Mouse (Mus musculus) urinary bladder, postnatal 14 days (tissue): ENCODE data around the gene 4930503B20Rik.
A peak's percentile ranks its signal among the peaks of the same experiment; 100 is the strongest.

Experiments
- DNase-seq: peaks from one replicate; pipeline ENCODE4 v3.0.0; 2021; ENCODE audit warnings: low spot score

The 4930503B20Rik gene

GRCm38 (mm10) chr3:146652431-146652830 is 1.3 kb upstream of the 4930503B20Rik start:
- no peak for DNase-seq

- DNase-seq = no peak
Measured at GRCm38 (mm10) chr3:146650716-146651115, 401 bp downstream of the 4930503B20Rik start.

GRCm38 (mm10) chr3:146649311-146649894 is 1.7 kb downstream of the 4930503B20Rik start:
- no peak for DNase-seq

- DNase-seq = no peak
Measured at GRCm38 (mm10) chr3:146641818-146642427, 9.2 kb downstream of the 4930503B20Rik start.

- no peak for DNase-seq
Measured at GRCm38 (mm10) chr3:146632506-146632905, 18.6 kb downstream of the 4930503B20Rik start.

GRCm38 (mm10) chr3:146628227-146628982 is 22.7 kb downstream of the 4930503B20Rik start:
- DNase-seq = no peak

GRCm38 (mm10) chr3:146625766-146626165 is 25.4 kb downstream of the 4930503B20Rik start:
- DNase-seq = no peak

- DNase-seq = no peak
Measured at GRCm38 (mm10) chr3:146621966-146622365, 29.2 kb downstream of the 4930503B20Rik start.

GRCm38 (mm10) chr3:146620555-146621249 is 30.4 kb downstream of the 4930503B20Rik start:
- DNase-seq = peak; percentile 25

- DNase-seq = no peak
Measured at GRCm38 (mm10) chr3:146620101-146620500, 31.0 kb downstream of the 4930503B20Rik start.

GRCm38 (mm10) chr3:146618357-146618756 is 32.8 kb downstream of the 4930503B20Rik start:
- no peak for DNase-seq

GRCm38 (mm10) chr3:146617946-146618345 is 33.2 kb downstream of the 4930503B20Rik start:
- DNase-seq = no peak

GRCm38 (mm10) chr3:146616533-146617283 is 34.4 kb downstream of the 4930503B20Rik start:
- peak; percentile 7 for DNase-seq

GRCm38 (mm10) chr3:146615496-146615895 is 35.6 kb downstream of the 4930503B20Rik start, which contains the start of gene Dnase2b:
Dnase2b (minus strand) TSS chr3:146615596.
- no peak for DNase-seq

GRCm38 (mm10) chr3:146611821-146612220 is 39.3 kb downstream of the 4930503B20Rik start:
- no peak for DNase-seq

- no peak for DNase-seq
Measured at GRCm38 (mm10) chr3:146611261-146611660, 39.9 kb downstream of the 4930503B20Rik start.

GRCm38 (mm10) chr3:146610322-146610721 is 40.8 kb downstream of the 4930503B20Rik start:
- no peak for DNase-seq

- no peak for DNase-seq
Measured at GRCm38 (mm10) chr3:146607368-146607767, 43.7 kb downstream of the 4930503B20Rik start.

GRCm38 (mm10) chr3:146604647-146605046 is 46.5 kb downstream of the 4930503B20Rik start:
- no peak for DNase-seq

- DNase-seq = no peak
Measured at GRCm38 (mm10) chr3:146602531-146602930, 48.6 kb downstream of the 4930503B20Rik start.

GRCm38 (mm10) chr3:146601205-146601604 is 49.9 kb downstream of the 4930503B20Rik start:
- no peak for DNase-seq
